Mouse (Mus musculus): ENCODE results near the gene Elp4.
A peak's percentile ranks its signal among the peaks of the same experiment; 100 is the strongest.

GRCm38 (mm10) chr2:105916671-105917070, 12.3 kb upstream of the Elp4 start:
- TF ChIP-seq BHLHE40 (IDR thresholded peaks at IDR 0.05; ENCODE audit: borderline replicate concordance, low read depth, low read length): no peak
- no peak for TF ChIP-seq KAT2A (conservative IDR thresholded peaks at IDR 0.05; ENCODE audit: low read depth, low read length)
- no peak for TF ChIP-seq CTCF (IDR thresholded peaks at IDR 0.05 in 2 of 3, conservative IDR thresholded peaks at IDR 0.05 in 1 of 3; ENCODE audit: control insufficient read depth in 1 of 3, insufficient read depth in 1 of 3, low read depth in 2 of 3, low read length in 3 of 3, poor library complexity in 1 of 3, severe bottlenecking in 1 of 3)
- no peak for TF ChIP-seq GATA1 (IDR thresholded peaks at IDR 0.05; ENCODE audit: low read depth, low read length)
- no peak for TF ChIP-seq ELF1 (IDR thresholded peaks at IDR 0.05; ENCODE audit: low read depth, low read length)
- no peak for TF ChIP-seq ZMIZ1 (IDR thresholded peaks at IDR 0.05; ENCODE audit: low read depth, low read length)
- TF ChIP-seq GABPA (IDR thresholded peaks at IDR 0.05; ENCODE audit: low read depth, low read length): peak; percentile 66; the same call in 1 of the 2 replicates
- TF ChIP-seq ZKSCAN1 (IDR thresholded peaks at IDR 0.05; ENCODE audit: low read depth, low read length): no peak

Data from MEL (cell line).